23 mouse cellular contexts compared by ENCODE assay signal in genomic region chr11:72996781-72997180, GRCm38 (mm10). TPM values are rescaled to one million over a fixed set of nuclear protein-coding genes. Genes with fewer than 3 reads are reported as not detected.
DNase-seq lines count a peak whose midpoint lies in the region; ATAC-seq and TF ChIP-seq lines count a peak whose summit lies in the region.
"Had no signal": no experiment of that assay in that cellular context is flagged by ENCODE, and none has a peak within 500 bp of the region (broad histone marks: within the 10 kb centered on the region; RNA-seq: fewer than 3 reads in every experiment).

No protein-coding gene starts in this region.

- intact Hi-C loops in left cerebral cortex, postnatal 10 days (cut with DNase I): no loop called here

- H3K79me2 ChIP-seq in CH12.LX (replicated peaks; ENCODE audit: control insufficient read depth, extremely low read depth, insufficient read depth, poor library complexity, severe bottlenecking): no peaks in the 10 kb centered on the region

- no peak for TF ChIP-seq CTCF in CH12.LX (conservative IDR thresholded peaks at IDR 0.05 in 1 of 2, IDR thresholded peaks at IDR 0.05 in 1 of 2; ENCODE audit: low read depth in 2 of 2, low read length in 2 of 2)
- TF ChIP-seq CTCF in small intestine, adult 2 months (IDR thresholded peaks at IDR 0.05; ENCODE audit: extremely low read depth, insufficient read length, insufficient replicate concordance, low read depth, low read length): no peak

- H3K4me3 ChIP-seq in megakaryocyte, embryonic 14.5 days (replicated peaks): peak overlapping the region; percentile 42
- H3K4me3 ChIP-seq in CH12.LX (replicated peaks in 1 of 3; ENCODE audit: low read depth in 2 of 3, low read length in 2 of 3, poor library complexity in 1 of 3) (no peak overlapping the region), ES-E14 (ENCODE audit: insufficient read depth in 1 of 2, low read depth in 1 of 2, low read length in 2 of 2, poor library complexity in 1 of 2, severe bottlenecking in 1 of 2) (no peak overlapping the region)
- H3K4me3 ChIP-seq in small intestine, adult 2 months (ENCODE audit: low read depth, low read length): no peak overlapping the region

- no peak for TF ChIP-seq RAD21 in CH12.LX (IDR thresholded peaks at IDR 0.05; ENCODE audit: low read depth, low read length)

- in situ Hi-C loops in CH12.LX (cut with MboI; ENCODE audit: low pct_ligation_motif_present, low pct_unique_long_range_greater_than_20kb, low sequenced_read_pairs): no loop called here
- in situ Hi-C loops in ES-E14 (cut with MboI; ENCODE audit: low sequenced_read_pairs in 2 of 2, unreplicated experiment in 2 of 2): no loop called here

- dilution Hi-C loops in CH12.LX (cut with MboI; ENCODE audit: extremely low pct_ligation_motif_present, extremely low pct_unique_long_range_greater_than_20kb, low sequenced_read_pairs): no loop called here

- no peak for TF ChIP-seq POLR2A in CH12.LX (IDR thresholded peaks at IDR 0.05; ENCODE audit: low read depth, low read length)
- no peak for TF ChIP-seq POLR2A in small intestine, adult 2 months (IDR thresholded peaks at IDR 0.05; ENCODE audit: low read depth, low read length)

- H3K4me1 ChIP-seq in megakaryocyte, embryonic 14.5 days: peaks cover 97% of the 10 kb centered on the region
- H3K4me1 ChIP-seq in CH12.LX (ENCODE audit: control insufficient read depth in 1 of 2, insufficient read depth in 2 of 2) (peaks cover 30 to 48% of the 10 kb centered on the region in 2 experiments), ES-E14 (ENCODE audit: control insufficient read depth in 2 of 2, insufficient read depth in 2 of 2, low read length in 2 of 2, poor library complexity in 1 of 2) (peaks cover 0 to 5% of the 10 kb centered on the region in 2 experiments; a peak in 1 of 4 replicates)
- H3K4me1 ChIP-seq in small intestine, adult 2 months (ENCODE audit: control insufficient read depth, insufficient read depth, insufficient read length, low read length): peaks cover 8% of the 10 kb centered on the region

- no peaks in the 10 kb centered on the region for H3K27me3 ChIP-seq in megakaryocyte, embryonic 14.5 days (replicated peaks)
- H3K27me3 ChIP-seq in CH12.LX (replicated peaks): no peaks in the 10 kb centered on the region
- no peaks in the 10 kb centered on the region for H3K27me3 ChIP-seq in small intestine, adult 2 months (ENCODE audit: control insufficient read depth, insufficient read depth, low read length)
- H3K27me3 ChIP-seq: Patski had no signal

- TF ChIP-seq EP300 in CH12.LX (IDR thresholded peaks at IDR 0.05; ENCODE audit: low read length): no peak

- H3K9me3 ChIP-seq in megakaryocyte, embryonic 14.5 days: no peaks in the 10 kb centered on the region
- H3K9me3 ChIP-seq in CH12.LX (replicated peaks; ENCODE audit: low read length) (no peaks in the 10 kb centered on the region), ES-E14 (ENCODE audit: control insufficient read depth, insufficient read depth, low read depth, low read length) (no peaks in the 10 kb centered on the region)
- H3K9me3 ChIP-seq: G1E had no signal

- DNase-seq in CH12.LX (ENCODE audit: extremely low read depth) (no peak), ES-E14 (ENCODE audit: low read depth, low spot score) (no peak)
- no peak for DNase-seq in thymus, adult 18-20 months
- no peak for DNase-seq in ovary, postnatal 10 days (ENCODE audit: low spot score)
- no peak for DNase-seq in left cerebral cortex, postnatal 10 days (ENCODE audit: extremely low spot score in 1 of 2, low spot score in 2 of 2)
- DNase-seq: adrenal gland, adult 2 months; adrenal gland, adult 8-10 months; adrenal gland, postnatal 10 days; adrenal gland, postnatal 14 days; adrenal gland, postnatal 25 days; adrenal gland, postnatal 36 days; B cell, adult 2 months; cerebellum, adult 11 months; cerebellum, adult 11-12 months; cerebellum, adult 18-20 months; cerebellum, adult 2 months had no signal

- H3K9ac ChIP-seq in CH12.LX (ENCODE audit: insufficient read depth, low read depth) (no peak overlapping the region), ES-E14 (ENCODE audit: insufficient read depth, low read depth, low read length, poor library complexity, severe bottlenecking) (no peak overlapping the region)

- 84% methylated on average over 2 of the region's 2 CpGs for WGBS in small intestine, adult 2 months

- H3K27ac ChIP-seq in CH12.LX (ENCODE audit: insufficient read depth, low read depth) (no peak overlapping the region), ES-E14 (ENCODE audit: insufficient read depth, low read depth, low read length, poor library complexity, severe bottlenecking) (no peak overlapping the region)
- peak overlapping the region; percentile 33; the same call in 1 of the 2 replicates for H3K27ac ChIP-seq in small intestine, adult 2 months (ENCODE audit: insufficient read depth, low read depth, low read length)

- H3K4me2 ChIP-seq in CH12.LX (ENCODE audit: insufficient read depth, low read depth, poor library complexity, severe bottlenecking): no peak overlapping the region

- no peak for ATAC-seq in megakaryocyte, adult 5-6 weeks (ENCODE audit: poor library complexity, severe bottlenecking)
- ATAC-seq: activated CD4-positive, CD25-positive, alpha-beta regulatory T cell, adult 4 months; CD4-positive, CD25-positive, alpha-beta regulatory T cell, adult 4 months; Patski had no signal

- H3K36me3 ChIP-seq in megakaryocyte, embryonic 14.5 days (replicated peaks; ENCODE audit: low read length): peaks cover 67% of the 10 kb centered on the region
- H3K36me3 ChIP-seq in CH12.LX (replicated peaks in 1 of 2; ENCODE audit: control insufficient read depth in 1 of 2, insufficient read depth in 1 of 2, low read length in 1 of 2) (peaks cover 26 to 47% of the 10 kb centered on the region in 2 experiments), ES-E14 (ENCODE audit: control insufficient read depth, insufficient read depth, low read length, poor library complexity, severe bottlenecking) (no peaks in the 10 kb centered on the region)
- H3K36me3 ChIP-seq in small intestine, adult 2 months (ENCODE audit: control insufficient read depth, insufficient read depth, low read length): no peaks in the 10 kb centered on the region

TF ChIP-seq in CH12.LX, 34 proteins besides CTCF, POLR2A, EP300 and RAD21:
- no peak for TF ChIP-seq ETS1 (conservative IDR thresholded peaks at IDR 0.05; ENCODE audit: low read depth, low read length)
- peak; percentile 68 for TF ChIP-seq ZNF384 (IDR thresholded peaks at IDR 0.05; ENCODE audit: low read depth, low read length)

TF ChIP-seq in ES-E14, 5 proteins besides CTCF, POLR2A, EP300 and RAD21:
- no peak for TF ChIP-seq CHD2 (IDR thresholded peaks at IDR 0.05; ENCODE audit: low read depth, low read length)
- peak; percentile 64; the same call in 1 of the 2 replicates for TF ChIP-seq ZNF384 (IDR thresholded peaks at IDR 0.05; ENCODE audit: low read depth, low read length)
TF ChIP-seq in ES-E14: peak in this region for 1.

RNA-seq across cellular contexts. Expression of gene P2rx1, which starts 2.1 kb away (rescaled TPM):
- polyA plus RNA-seq in megakaryocyte, embryonic 14.5 days (2012; ENCODE audit: insufficient read depth, low replicate concordance): 400 TPM in 2 replicates
- total RNA-seq in megakaryocyte, adult 5-6 weeks (2015): 15.8 and 16.4 TPM in 2 replicates
- 9.8 and 10.4 TPM in 2 replicates for total RNA-seq in megakaryocyte, adult 5-6 weeks (2017)
- 12.3 and 21.5 TPM in 2 replicates for total RNA-seq in CH12.LX (2012; rRNA removed)
- 15.9 and 18.9 TPM in 2 replicates for total RNA-seq in CH12.LX (2014; rRNA removed)
- polyA plus RNA-seq in CH12.LX (2012; ENCODE audit: insufficient read length, low read depth): 22.8 and 23.3 TPM in 2 replicates
- 0.36 and 0.69 TPM in 2 replicates for total RNA-seq in ES-E14 (2012; rRNA removed)
- polyA plus RNA-seq in small intestine, adult 2 months (2012; rRNA removed): 12.6 and 25.1 TPM in 2 replicates
- 1 to 10 TPM in 1 of 2 experiments, under 1 TPM in 1; 0.87 to 1.0 TPM for total RNA-seq in left cerebral cortex, postnatal 10 days (2021)
- polyA plus RNA-seq: Patski had no signal

RNA-seq across cellular contexts. Expression of gene Camkk1, which starts 22.0 kb away (rescaled TPM):
- 6.5 and 19.1 TPM in 2 replicates for polyA plus RNA-seq in megakaryocyte, embryonic 14.5 days (2012; ENCODE audit: insufficient read depth, low replicate concordance)
- total RNA-seq in megakaryocyte, adult 5-6 weeks (2015): 0.23 and 0.51 TPM in 2 replicates
- 0.94 and 1.2 TPM in 2 replicates for total RNA-seq in megakaryocyte, adult 5-6 weeks (2017)
- total RNA-seq in CH12.LX (2012; rRNA removed) (8.2 and 9.1 TPM in 2 replicates), CH12.LX (2014; rRNA removed) (5.1 and 6.8 TPM in 2 replicates), ES-E14 (2012; rRNA removed) (4.3 and 4.5 TPM in 2 replicates)
- 5.0 and 5.4 TPM in 2 replicates for polyA plus RNA-seq in CH12.LX (2012; ENCODE audit: insufficient read length, low read depth)
- polyA plus RNA-seq in small intestine, adult 2 months (2012; rRNA removed): 2.0 and 2.6 TPM in 2 replicates
- 10 to 100 TPM; 33.6 to 34.1 TPM for total RNA-seq in left cerebral cortex, postnatal 10 days (2021)

RNA-seq across cellular contexts. Expression of gene Atp2a3, which starts 35.8 kb away (rescaled TPM):
- 354 and 444 TPM in 2 replicates for polyA plus RNA-seq in megakaryocyte, embryonic 14.5 days (2012; ENCODE audit: insufficient read depth, low replicate concordance)
- 83.5 and 92.8 TPM in 2 replicates for total RNA-seq in megakaryocyte, adult 5-6 weeks (2015)
- total RNA-seq in megakaryocyte, adult 5-6 weeks (2017): 79.8 and 123 TPM in 2 replicates
- total RNA-seq in CH12.LX (2012; rRNA removed): 136 and 218 TPM in 2 replicates
- 44.1 and 61.4 TPM in 2 replicates for total RNA-seq in CH12.LX (2014; rRNA removed)
- polyA plus RNA-seq in CH12.LX (2012; ENCODE audit: insufficient read length, low read depth): 255 and 279 TPM in 2 replicates
- 10.7 and 17.4 TPM in 2 replicates for total RNA-seq in ES-E14 (2012; rRNA removed)
- 113 and 128 TPM in 2 replicates for polyA plus RNA-seq in small intestine, adult 2 months (2012; rRNA removed)
- total RNA-seq in left cerebral cortex, postnatal 10 days (2021): 1 to 10 TPM; 6.0 to 6.8 TPM

RNA-seq across cellular contexts. Expression of gene Ncbp3, which starts 50.8 kb away (rescaled TPM):
- 1.7 TPM in 1 of 2 replicates, not detected in the other for polyA plus RNA-seq in megakaryocyte, embryonic 14.5 days (2012; ENCODE audit: insufficient read depth, low replicate concordance)
- 8.1 and 8.9 TPM in 2 replicates for total RNA-seq in megakaryocyte, adult 5-6 weeks (2015)
- total RNA-seq in megakaryocyte, adult 5-6 weeks (2017): 11.4 and 12.3 TPM in 2 replicates
- total RNA-seq in CH12.LX (2012; rRNA removed) (12.1 and 13.0 TPM in 2 replicates), CH12.LX (2014; rRNA removed) (11.9 and 12.1 TPM in 2 replicates), ES-E14 (2012; rRNA removed) (9.6 and 10.4 TPM in 2 replicates)
- 13.9 and 15.0 TPM in 2 replicates for polyA plus RNA-seq in CH12.LX (2012; ENCODE audit: insufficient read length, low read depth)
- polyA plus RNA-seq in small intestine, adult 2 months (2012; rRNA removed): 0.53 and 1.3 TPM in 2 replicates
- total RNA-seq in left cerebral cortex, postnatal 10 days (2021): 1 to 10 TPM; 8.3 to 9.1 TPM
